Mouse (Mus musculus) midbrain, embryonic 11.5 days (tissue): ENCODE results near the gene Smu1. TPM values are rescaled to one million over a fixed set of nuclear protein-coding genes. Genes with fewer than 3 reads are reported as not detected.

Experiments
- ATAC-seq: fragments of 200-750 bp; cut with Nextera tagmentation; 2 replicates; pipeline ENCODE4 v1.8.0; 2017; ENCODE audit warnings: moderate TSS enrichment, moderate library complexity; ENCODE audit not compliant: low FRiP score
- DNase-seq: peaks from one replicate; pipeline ENCODE4 v3.0.0; 2015; ENCODE audit warnings: low spot score; ENCODE audit errors: missing footprints
- H3K27ac ChIP-seq: fragments of 300-500 bp; sonication (generic); 2 replicates; pipeline ENCODE4 v1.5.1; 2014; ENCODE audit warnings: low read depth, low read length
- H3K27me3 ChIP-seq: fragments of 300-500 bp; sonication (generic); 2 replicates; pipeline ENCODE4 v1.6.1; 2014; ENCODE audit warnings: mild to moderate bottlenecking, low read length, moderate library complexity, mixed read lengths; ENCODE audit not compliant: control insufficient read depth, insufficient read depth
- H3K36me3 ChIP-seq: fragments of 300-500 bp; sonication (generic); 2 replicates; pipeline ENCODE4 v1.6.1; 2014; ENCODE audit warnings: mild to moderate bottlenecking, low read length, moderate library complexity, mixed read lengths; ENCODE audit not compliant: control insufficient read depth, insufficient read depth
- H3K4me1 ChIP-seq: fragments of 300-500 bp; sonication (generic); 2 replicates; pipeline ENCODE4 v1.6.1; 2014; ENCODE audit warnings: low read length; ENCODE audit not compliant: control insufficient read depth, insufficient read depth
- H3K4me2 ChIP-seq: fragments of 300-500 bp; sonication (generic); 2 replicates; pipeline ENCODE4 v1.6.1; 2014; ENCODE audit warnings: mild to moderate bottlenecking, moderate library complexity
- H3K4me3 ChIP-seq: fragments of 300-500 bp; sonication (generic); 2 replicates; pipeline ENCODE4 v1.5.1; 2014; ENCODE audit warnings: low read depth, low read length
- H3K9ac ChIP-seq: fragments of 300-500 bp; sonication (generic); 2 replicates; pipeline ENCODE4 v1.6.1; 2014; ENCODE audit warnings: low read length
- H3K9me3 ChIP-seq: fragments of 300-500 bp; sonication (generic); 2 replicates; pipeline ENCODE4 v1.6.1; 2016; ENCODE audit warnings: low read length; ENCODE audit not compliant: control insufficient read depth
- WGBS: fragments of 180-500 bp; shearing (Covaris S2); extraction: QIAGEN DNeasy Blood & Tissue Kit; methylation state at CpG from one replicate; pipeline ENCODE4 v1.1.7; 2014; 5-methylcytosine and 5-hydroxymethylcytosine counted together
- polyA plus RNA-seq: library from polyadenylated mRNA; unstranded; fragments of >200 nt; fragmentation: Nextera tagmentation; extraction: Ambion mirVana; gene quantifications from 2 replicates; pipeline ENCODE4 v1.2.1, GENCODE M21; 2014

Smu1 gene
- polyA plus RNA-seq, 1 experiment from 2014 or later = 194 TPM

GRCm38 (mm10) chr4:40722687-40723460, 34.8 kb downstream of the Smu1 start:
- H3K4me3 ChIP-seq = peak overlapping the region; percentile 66
- peak; percentile 98 for DNase-seq
- no peaks in the 10 kb centered on the region for H3K27me3 ChIP-seq
- no peaks in the 10 kb centered on the region for H3K9me3 ChIP-seq
- peak overlapping the region; percentile 84 for H3K9ac ChIP-seq
- WGBS = under 1% methylated on average over 59 of the region's 62 CpGs
- peak overlapping the region; percentile 99 for H3K27ac ChIP-seq
- peaks cover 19% of the 10 kb centered on the region for H3K4me1 ChIP-seq
- ATAC-seq = peak; percentile 92
- peak overlapping the region; percentile 72 for H3K4me2 ChIP-seq
- H3K36me3 ChIP-seq = peaks cover 9% of the 10 kb centered on the region

- no peaks in the 10 kb centered on the region for H3K27me3 ChIP-seq
- WGBS = 1% methylated on average over 53 of the region's 54 CpGs
- peak within 1 kb of the TSS; percentile 99 for H3K27ac ChIP-seq
Observed at GRCm38 (mm10) chr4:40722011-40722666, 35.6 kb downstream of the Smu1 start, which contains the start of gene Dnaja1. TSS of gene Dnaja1 (plus strand) at chr4:40722150.

GRCm38 (mm10) chr4:40720910-40721309, 36.8 kb downstream of the Smu1 start:
- WGBS = 94% methylated on average over 8 of the region's 8 CpGs
- Histone ChIP-seq H3K9ac (no peak overlapping the region), H3K4me1 (peaks cover 19% of the 10 kb centered on the region), H3K9me3 (no peaks in the 10 kb centered on the region), H3K4me3 (no peak overlapping the region), H3K27me3 (no peaks in the 10 kb centered on the region), H3K27ac (no peak overlapping the region), H3K36me3 (no peaks in the 10 kb centered on the region; the same call in 1 of the 2 replicates), H3K4me2 (no peak overlapping the region)
- ATAC-seq (no peak), DNase-seq (no peak)

More at GRCm38 (mm10) chr4:40722011-40722666, 35.6 kb downstream of the Smu1 start, which contains the start of gene Dnaja1:
- ATAC-seq (peak; percentile 92), DNase-seq (peak; percentile 100)
- Histone ChIP-seq H3K4me3 (peak within 1 kb of the TSS; percentile 66), H3K4me2 (peak within 1 kb of the TSS; percentile 72), H3K4me1 (peaks cover 19% of the 10 kb centered on the region), H3K36me3 (peaks cover 5% of the 10 kb centered on the region), H3K9ac (peak within 1 kb of the TSS; percentile 84), H3K9me3 (no peaks in the 10 kb centered on the region)

- no peak for ATAC-seq
- WGBS = 90% methylated on average over 3 of the region's 3 CpGs
- no peak for DNase-seq
Observed at GRCm38 (mm10) chr4:40717141-40717540, 40.6 kb downstream of the Smu1 start.

GRCm38 (mm10) chr4:40703710-40704275, 53.9 kb downstream of the Smu1 start:
- Histone ChIP-seq H3K27me3 (no peaks in the 10 kb centered on the region), H3K9ac (peak overlapping the region; percentile 74), H3K4me1 (peaks cover 16% of the 10 kb centered on the region), H3K27ac (peak overlapping the region; percentile 81), H3K4me3 (peak overlapping the region; percentile 62), H3K4me2 (peak overlapping the region; percentile 72), H3K9me3 (no peaks in the 10 kb centered on the region), H3K36me3 (no peaks in the 10 kb centered on the region)
- WGBS = 36% methylated on average over 9 of the region's 9 CpGs
- DNase-seq (no peak), ATAC-seq (no peak)

More at GRCm38 (mm10) chr4:40717141-40717540, 40.6 kb downstream of the Smu1 start:
- no peak overlapping the region for H3K27ac ChIP-seq
- H3K4me3 ChIP-seq = no peak overlapping the region
- H3K4me2 ChIP-seq = no peak overlapping the region
- peaks cover 4% of the 10 kb centered on the region for H3K4me1 ChIP-seq
- no peaks in the 10 kb centered on the region for H3K9me3 ChIP-seq
- no peaks in the 10 kb centered on the region for H3K36me3 ChIP-seq
- no peak overlapping the region for H3K9ac ChIP-seq
- H3K27me3 ChIP-seq = no peaks in the 10 kb centered on the region

GRCm38 (mm10) chr4:40702797-40703709, 54.7 kb downstream of the Smu1 start, which contains the start of gene Aptx:
TSS of gene Aptx (minus strand) at chr4:40703194.
- H3K9ac ChIP-seq = peak within 1 kb of the TSS; percentile 74
- no peaks in the 10 kb centered on the region for H3K9me3 ChIP-seq
- peak; percentile 100 for DNase-seq
- H3K4me2 ChIP-seq = peak within 1 kb of the TSS; percentile 72
- WGBS = under 1% methylated on average over 42 of the region's 42 CpGs
- peak; percentile 94 for ATAC-seq
- peak within 1 kb of the TSS; percentile 81 for H3K27ac ChIP-seq
- no peaks in the 10 kb centered on the region for H3K36me3 ChIP-seq
- no peaks in the 10 kb centered on the region for H3K27me3 ChIP-seq
- H3K4me3 ChIP-seq = peak within 1 kb of the TSS; percentile 62
- peaks cover 16% of the 10 kb centered on the region for H3K4me1 ChIP-seq

GRCm38 (mm10) chr4:40701796-40702195, 55.9 kb downstream of the Smu1 start:
- Histone ChIP-seq H3K9me3 (no peaks in the 10 kb centered on the region), H3K4me3 (peak overlapping the region; percentile 62), H3K36me3 (no peaks in the 10 kb centered on the region), H3K27ac (no peak overlapping the region), H3K4me2 (peak overlapping the region; percentile 72), H3K27me3 (no peaks in the 10 kb centered on the region), H3K4me1 (peaks cover 16% of the 10 kb centered on the region), H3K9ac (peak overlapping the region; percentile 74)
- DNase-seq (no peak), ATAC-seq (no peak)
- WGBS = 88% methylated on average over 3 of the region's 3 CpGs

- 84% methylated on average over 8 of the region's 8 CpGs for WGBS
- H3K4me3 ChIP-seq = no peak overlapping the region
- no peak for DNase-seq
- H3K4me2 ChIP-seq = no peak overlapping the region
- H3K4me1 ChIP-seq = peaks cover 16% of the 10 kb centered on the region
- H3K27ac ChIP-seq = no peak overlapping the region
- ATAC-seq = no peak
- no peaks in the 10 kb centered on the region for H3K36me3 ChIP-seq
- H3K27me3 ChIP-seq = no peaks in the 10 kb centered on the region
- no peaks in the 10 kb centered on the region for H3K9me3 ChIP-seq
- H3K9ac ChIP-seq = no peak overlapping the region
Observed at GRCm38 (mm10) chr4:40700216-40700615, 57.5 kb downstream of the Smu1 start.
